Mouse (Mus musculus) c-Kit-positive CD71-negative TER-119-negative erythroid progenitor cells, embryonic 14.5 days (primary cell): Measurements from ENCODE around the gene Pth1r.

Source experiments
- DNase-seq: peaks from one replicate; pipeline ENCODE4 v3.0.0-alpha.2; 2013; ENCODE audit warnings: low read depth

The Pth1r gene

DNA sequence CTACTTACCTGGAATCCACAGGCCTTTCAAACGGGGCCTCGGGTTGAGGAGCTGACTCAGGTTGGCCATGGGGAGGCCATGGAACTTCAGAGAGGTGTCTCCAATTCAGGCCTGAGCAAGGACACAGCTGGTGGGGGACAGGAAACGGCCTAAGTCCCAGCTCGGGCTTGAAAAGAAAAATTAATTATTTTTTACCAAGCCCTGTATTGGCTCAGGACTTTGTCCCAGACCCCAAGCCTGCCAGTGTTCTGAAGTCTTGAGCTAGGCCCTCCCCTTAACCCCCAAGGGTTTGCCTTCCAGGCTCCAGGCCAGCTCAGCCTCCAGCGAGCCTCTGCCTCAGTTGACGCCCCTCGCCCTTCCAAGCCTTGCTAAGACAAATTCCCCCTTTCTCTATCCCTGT is at the start of gene Pth1r:
Gene Pth1r (minus strand): TSS at position 185 of the 400 bp plus-strand sequence.
- DNase-seq: no peak

DNA sequence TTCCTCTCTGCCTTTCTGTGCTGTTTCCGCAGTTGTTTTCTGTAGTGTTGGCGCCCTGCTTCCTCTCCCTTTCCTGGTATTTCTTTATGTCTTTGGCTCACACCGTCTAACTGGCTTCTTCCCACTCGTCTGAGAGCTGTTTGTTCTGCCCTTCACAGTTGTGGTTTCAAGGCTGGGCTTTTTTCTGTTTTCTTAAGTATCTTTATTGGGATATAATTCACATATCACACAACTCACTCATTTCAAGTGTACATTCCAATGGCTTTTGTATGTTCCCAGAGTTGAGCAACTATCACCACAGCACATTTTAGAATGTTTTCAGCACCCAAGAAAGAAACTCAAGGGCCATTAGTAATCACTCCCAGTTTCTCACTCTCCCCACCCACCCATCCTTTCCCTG is 43.5 kb upstream of the Pth1r start:
- no peak for DNase-seq

DNA sequence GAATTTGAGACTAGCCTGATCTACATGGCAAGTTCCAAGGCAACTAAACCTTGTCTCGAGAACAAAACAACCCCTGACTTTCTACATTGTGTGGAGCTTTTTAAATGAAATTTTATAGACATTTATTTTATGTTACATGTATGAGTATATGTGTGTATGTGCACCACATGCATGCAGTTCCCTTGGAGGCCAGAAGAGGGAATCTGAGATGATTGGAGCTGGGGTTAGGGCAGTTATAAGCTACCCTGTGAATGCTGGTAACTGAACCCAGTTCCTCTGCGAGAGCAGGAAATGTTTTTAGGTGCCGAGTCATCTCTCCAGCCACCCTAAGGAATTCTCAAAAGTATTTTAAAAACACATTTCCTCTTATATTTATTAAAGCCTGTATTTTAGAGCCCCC is 41.2 kb upstream of the Pth1r start:
- DNase-seq: no peak

DNA sequence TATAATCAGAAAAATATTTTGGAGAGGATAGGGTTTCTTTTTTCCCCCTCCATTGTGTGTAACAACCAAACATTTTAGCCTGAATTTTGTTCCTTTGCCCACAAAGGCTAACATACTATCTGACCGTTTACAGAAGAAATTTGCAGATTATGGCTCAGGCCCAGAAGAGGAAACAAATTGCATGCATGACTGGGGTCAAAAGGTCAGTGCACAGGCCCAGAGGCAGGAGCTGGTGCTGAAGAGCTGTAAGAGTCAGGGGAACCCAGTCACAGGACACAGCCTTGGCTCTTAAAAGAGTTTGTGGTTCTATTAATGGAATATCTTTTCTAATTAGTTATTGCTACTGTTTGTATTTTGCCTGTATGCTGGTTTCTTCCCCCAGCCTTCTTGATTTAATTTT is 36.7 kb upstream of the Pth1r start:
- DNase-seq: no peak

DNA sequence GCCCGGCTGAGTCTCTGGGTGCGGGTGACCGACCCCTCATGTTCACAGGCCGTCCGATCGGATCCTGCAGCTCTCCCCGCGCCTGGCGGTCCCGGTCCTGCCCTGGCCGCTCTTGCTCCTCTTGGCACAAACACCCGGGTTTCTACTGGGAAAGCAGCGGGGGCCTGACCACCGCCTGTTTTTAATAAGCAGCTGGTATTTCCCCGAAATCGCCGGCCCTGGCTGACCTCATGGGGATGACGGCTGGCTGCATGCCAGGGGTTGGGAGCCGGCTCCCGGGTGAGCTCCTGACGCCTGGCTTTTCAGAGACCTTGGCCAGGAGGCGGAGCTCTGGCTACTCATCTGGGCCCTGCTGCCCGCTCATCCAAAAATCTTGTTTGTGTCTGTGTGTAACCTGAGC is 34.8 kb upstream of the Pth1r start:
- no peak for DNase-seq

DNA sequence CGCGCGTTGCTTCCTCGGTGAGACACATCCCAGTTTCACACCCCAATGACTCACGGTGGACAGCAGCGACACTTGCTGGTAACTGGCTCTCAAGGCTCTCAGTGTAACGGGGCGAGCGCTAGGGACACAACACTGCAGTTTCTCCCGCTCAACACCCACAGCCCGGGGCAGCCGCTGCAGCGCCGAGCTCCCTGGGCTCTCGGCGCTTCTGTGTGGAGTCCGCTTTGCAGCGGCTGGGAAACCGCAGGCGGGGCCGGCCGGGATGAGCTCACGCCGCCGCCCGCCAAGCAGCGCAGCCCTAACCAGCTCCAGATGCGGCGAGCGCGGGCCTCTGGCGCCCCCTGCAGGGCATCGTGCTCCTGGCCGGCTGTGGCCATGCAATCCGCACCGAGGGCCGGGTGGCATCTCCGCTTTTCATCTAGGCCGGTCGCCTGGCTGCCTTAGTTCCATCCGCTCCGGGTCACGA is 34.3 kb upstream of the Pth1r start:
- DNase-seq: peak; percentile 82

DNA sequence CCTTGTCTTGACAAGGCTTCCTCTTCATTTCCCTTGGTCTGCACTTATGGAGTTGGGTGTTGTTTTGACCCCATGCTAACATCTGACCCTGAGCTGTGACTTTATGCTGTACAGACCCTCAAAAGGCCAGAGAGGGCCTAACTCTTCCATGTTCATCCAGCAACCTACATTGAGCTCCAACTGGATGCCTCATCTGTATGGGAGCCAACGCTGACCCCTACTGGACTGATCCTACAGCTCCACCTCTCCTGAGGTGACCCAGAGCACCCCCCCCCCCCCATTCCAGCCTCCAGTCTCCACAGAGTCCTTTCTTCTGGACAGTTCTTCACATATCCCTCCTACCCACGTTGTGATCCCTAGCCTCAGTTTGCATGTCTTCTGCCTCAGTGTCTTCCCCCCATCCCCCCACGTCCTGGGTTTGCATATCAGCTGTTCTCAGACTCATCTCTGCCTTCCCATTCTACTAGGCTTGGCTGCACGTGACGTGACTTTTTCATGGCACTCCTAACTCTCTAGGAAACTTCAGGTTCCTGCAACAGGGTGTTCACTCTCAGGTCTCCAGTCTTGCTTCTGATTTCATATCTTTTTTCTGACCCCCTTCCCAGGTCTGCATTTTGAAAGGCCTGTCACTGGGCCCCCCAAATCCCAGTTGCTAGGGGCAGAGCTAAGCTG is 32.4 kb upstream of the Pth1r start:
- peak; percentile 13 for DNase-seq

DNA sequence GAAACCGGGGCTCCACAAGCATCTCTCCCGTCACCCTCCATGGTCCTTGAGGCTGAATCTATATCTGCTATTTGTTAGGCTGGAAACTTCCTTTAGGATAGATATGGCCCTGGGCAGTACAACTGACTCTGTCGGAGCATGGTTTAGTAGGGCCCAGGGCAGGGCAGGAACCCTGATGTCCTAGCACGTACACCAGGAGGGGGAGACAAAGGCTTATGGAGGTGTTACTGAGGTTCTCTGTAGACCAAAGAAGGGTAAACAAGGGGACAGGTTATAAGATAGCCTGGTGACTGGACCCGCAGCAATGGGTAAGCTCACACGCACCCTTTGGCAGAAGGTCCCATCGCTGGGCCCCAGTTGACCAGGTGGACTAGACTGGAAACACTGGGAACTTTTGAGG is 31.6 kb upstream of the Pth1r start:
- no peak for DNase-seq

DNA sequence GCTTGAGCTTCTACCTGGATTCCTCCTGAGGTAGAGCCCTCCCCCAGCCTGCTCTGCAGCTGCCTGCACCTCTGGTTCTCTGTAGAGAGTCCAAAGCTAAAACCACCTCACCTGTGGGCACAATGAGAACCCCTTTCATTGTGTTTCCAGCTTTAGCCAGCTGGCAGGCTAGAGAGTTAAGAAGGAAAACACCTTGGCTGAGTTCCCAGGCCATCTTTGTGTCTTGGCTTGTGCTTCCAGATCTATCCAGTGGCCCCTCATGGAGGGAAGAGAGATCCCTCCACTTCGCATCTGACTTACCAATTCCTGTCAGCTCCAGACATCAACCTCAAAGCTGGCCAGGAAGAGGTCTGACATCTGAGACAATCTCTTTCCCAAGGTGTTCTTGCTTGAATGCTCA is 31.2 kb upstream of the Pth1r start:
- no peak for DNase-seq

DNA sequence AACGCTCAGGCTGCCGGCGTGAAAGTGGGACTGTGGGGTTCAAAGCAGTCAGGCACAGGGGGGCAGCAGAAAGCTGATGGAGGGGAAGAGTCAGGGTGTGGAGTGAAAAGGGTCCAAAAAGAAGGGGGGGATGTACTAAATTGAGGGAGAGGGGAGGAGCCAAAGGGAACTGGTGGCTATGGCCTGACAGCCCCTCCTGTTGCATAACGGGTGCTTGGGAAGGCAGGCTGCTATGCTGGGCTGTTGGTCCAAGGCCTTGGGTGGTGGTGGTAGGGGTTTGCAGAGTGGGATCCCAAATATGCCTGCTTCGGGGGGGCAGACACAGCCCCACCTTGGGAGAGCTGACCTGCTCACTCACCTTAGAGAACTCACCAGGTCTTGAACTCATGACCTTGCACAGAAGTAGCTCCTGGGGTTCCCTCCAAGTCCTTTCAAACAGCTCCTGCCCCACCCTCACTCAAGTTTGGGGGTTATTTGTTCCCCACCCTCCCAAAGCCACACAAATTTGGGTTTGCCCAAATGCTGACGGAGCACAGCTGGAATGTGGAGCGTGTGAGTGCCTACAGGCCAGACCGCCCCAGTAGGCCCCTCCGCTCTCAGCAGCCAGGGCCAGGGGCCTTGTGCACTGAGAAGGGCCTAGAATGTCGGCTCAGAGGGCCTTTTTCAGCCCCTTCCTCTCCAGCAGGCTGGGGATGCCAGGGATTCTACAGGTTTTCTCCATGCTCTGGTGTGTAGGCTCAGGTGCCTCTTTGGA is 28.5 kb upstream of the Pth1r start:
- no peak for DNase-seq

DNA sequence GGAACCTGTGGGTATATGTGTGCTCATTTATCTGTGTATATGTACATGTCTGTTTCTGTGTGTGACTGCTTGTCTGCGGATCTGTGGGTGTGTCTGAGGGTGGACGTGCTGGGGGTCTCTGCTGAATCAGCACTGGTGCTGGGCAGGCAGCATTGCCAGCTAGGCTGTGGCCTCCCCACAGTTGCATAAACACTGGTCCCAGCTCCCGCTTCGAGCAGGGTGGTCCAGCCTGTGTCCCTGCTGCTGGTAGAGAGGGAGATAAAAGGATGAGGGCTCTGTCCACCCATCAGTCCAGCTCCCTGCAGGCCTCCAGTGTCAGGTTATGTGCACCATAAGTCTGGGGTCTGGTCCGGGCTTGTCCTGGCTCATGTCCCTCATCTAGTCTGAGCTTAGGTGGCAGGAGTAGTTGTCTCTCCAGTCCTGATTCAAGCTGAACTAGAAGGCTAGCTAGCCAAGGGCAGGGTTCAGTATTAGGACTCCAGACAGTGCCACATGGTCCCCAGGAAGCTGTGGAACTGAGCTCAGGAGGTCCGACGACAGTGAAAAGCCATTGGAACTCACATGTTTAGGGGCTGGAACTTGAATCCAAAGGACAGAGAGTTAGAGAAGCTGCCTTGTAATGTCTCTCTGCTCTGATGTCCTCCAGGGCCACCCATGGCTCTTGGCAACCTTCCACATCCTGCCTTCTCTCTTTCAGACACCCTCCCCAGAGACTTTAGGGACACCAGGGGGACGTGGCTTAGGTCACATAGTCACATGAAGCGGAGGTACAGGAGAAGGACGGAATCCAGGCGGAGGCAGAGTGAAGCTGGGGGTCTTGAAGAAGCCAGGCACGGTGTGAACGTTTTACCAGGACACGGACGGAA is 27.7 kb upstream of the Pth1r start:
- DNase-seq: no peak

DNA sequence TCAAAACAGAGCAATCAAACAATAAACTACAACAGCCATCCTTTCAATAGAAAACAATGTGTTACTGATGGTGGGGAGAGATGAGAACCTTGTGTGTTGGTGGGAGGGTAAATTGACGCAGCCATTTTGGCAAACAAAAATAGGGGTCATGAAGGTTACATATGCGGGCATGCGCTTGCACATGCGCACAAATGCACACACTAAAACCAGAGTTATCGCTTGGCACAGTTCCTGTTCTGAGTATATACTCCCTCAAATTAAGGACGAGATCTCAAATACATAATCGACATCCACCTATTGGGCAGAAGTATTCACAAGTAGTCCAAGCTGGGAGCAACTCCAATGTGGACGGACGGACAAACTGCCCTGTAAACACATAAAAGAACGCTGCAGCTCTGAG is 25.4 kb upstream of the Pth1r start:
- DNase-seq: no peak

DNA sequence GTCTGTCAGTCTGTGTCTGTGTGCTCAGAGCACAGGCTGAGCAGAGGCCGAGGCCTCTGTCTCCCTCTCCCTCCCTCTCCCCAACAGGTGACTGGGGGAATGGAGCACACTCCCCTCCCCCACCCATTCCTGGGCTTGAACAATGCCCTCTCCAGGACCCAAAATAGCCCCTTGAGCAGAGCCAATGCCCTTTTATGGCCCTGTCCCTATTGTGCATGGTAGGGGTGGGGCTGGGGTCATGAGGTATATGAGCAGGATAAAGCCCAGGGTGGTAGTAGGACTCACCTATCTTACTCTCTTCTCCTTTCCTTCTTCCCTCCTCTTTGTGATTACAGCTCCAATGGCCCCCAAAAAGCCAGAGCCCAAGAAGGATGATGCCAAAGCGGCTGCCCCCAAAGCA is 16.5 kb upstream of the Pth1r start:
- DNase-seq: no peak

DNA sequence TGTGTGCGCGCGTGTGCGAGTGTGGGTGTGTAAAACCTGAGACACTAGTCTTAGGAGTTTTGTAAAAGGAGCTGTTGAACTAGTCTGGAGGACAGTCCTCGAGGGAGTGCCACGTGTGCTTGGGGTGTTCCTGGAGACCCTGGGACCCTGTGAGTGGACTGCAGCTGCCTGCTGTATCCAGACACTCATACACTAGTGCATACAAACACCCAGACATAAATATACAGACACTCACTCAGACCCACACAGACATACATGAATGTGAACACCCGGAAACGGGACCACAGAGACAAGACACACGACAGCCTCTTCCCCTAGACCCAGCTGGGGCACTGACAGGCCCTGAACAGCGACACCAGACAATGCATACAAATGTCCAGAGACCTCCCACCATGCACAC is 15.8 kb upstream of the Pth1r start:
- no peak for DNase-seq

DNA sequence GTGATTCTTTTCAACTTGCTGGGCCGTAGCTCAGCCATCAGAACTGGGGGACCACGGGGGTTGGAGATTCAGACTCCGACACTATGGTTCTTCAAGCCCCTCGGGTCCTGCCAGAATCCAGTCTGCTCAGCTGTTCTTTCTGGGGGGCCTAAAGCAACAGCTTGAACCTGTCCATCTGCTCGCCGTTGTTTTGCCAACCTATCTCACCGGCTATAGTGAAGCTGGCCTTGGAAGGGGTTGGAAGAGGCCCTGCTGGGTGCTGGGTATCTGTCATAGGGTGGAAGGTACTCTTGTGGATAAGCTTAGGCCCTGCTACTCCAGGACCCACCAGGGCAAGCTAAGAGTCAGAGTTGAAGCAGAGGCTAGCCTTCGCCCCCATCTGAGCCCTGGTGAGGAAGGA is 13.9 kb upstream of the Pth1r start:
- no peak for DNase-seq

DNA sequence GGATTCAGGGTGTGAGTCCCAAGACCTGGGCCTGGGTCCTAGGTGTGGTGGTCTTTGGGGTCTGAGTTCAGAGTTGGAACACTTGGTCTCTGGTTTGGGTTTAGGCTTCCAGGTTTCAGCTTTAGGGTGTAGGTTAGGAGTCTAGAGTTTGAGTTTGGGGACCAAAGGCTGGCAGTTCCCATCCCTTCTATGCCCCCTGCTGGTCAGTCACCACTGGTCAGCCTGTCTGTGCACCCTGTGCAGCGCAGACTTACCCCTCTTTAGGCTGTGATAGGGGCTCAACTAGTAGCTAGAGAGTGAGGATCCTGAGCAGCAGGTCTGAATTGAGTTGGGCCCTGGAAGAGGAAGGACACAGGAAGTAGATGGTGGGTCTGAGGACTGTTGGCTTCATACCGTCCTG is 12.3 kb upstream of the Pth1r start:
- DNase-seq: peak; percentile 34

DNA sequence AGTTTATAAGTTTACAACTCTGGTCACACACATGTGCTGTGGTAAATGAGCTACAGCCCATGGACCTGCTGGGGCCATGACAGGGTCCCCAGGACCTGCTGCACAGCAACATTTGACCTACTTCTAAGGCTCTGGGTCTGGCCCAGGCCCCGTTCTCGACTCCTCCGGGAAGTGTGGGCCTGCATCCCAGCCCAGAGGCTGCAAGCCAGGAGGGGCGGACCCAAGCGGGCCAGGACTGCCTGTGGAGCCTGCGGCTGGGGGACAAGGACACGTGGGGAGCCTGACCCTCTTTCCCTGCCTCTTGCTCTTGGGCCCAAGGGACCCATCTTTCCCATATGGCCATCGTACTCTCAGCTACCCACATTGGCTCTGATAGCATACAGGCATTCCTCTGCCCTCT is 11.7 kb upstream of the Pth1r start:
- DNase-seq: no peak

DNA sequence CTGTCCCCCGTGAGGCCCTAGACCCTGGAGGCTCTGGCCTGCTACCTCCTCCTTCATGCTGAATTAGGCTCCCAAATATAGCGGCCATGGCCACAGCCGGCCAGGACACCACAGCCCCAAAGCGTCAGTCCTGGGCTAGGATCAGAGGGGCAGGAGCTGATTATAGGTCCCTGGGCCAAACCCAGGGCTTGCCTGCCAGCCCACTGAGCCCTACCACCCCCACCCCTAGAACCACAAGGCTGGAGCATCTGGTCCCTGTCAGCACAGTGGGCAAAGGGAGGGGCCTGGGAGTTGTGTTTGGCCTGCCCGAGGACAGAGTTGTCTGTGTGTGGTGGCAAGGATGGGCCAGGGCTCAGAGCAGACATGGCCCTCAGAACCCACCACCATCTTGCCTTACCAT is 10.9 kb upstream of the Pth1r start:
- no peak for DNase-seq

DNA sequence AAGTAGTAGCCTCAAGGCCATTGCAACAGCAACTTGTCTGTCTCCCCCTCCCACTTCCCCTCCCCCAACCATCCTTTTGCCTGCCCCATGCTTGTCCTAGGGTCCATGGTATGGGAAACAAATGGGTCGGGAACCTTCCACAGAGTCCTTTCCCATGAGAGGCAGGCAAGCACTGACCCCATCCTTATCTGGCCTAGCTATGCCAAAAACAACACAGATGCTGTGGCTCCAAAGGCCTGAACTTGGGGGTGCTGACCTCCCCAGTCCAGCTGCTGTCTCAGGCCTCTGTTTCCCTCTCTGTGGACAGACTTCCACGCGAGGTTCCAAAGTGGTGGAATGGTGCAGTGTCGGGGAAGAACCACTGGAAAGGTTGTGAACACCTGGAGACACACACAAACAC is 6.8 kb upstream of the Pth1r start:
- DNase-seq: no peak

DNA sequence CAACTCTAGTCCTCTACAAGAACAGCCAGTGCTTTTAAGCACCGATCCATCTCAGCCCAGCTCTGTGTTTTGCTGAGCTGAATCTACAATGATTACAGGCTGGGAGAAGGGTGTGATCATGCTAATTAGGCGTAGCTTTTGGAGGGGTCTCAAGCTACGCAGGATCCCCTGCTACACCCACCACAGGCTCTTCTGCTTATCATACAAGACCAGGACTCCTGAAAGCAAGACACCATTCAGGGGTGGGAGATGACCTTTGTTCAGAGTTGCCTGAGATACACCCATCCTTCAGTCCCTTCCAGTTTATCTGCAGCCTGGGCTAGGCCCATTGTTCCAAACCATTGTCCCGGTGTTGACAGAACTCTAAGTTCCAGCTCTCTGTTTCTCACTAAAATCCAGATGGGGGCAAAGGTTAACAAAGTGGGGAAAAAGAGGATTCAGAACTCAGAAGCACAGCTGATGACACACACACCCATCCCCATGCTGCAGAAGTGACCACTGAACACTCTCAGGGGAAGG is 6.0 kb upstream of the Pth1r start:
- DNase-seq: no peak

DNA sequence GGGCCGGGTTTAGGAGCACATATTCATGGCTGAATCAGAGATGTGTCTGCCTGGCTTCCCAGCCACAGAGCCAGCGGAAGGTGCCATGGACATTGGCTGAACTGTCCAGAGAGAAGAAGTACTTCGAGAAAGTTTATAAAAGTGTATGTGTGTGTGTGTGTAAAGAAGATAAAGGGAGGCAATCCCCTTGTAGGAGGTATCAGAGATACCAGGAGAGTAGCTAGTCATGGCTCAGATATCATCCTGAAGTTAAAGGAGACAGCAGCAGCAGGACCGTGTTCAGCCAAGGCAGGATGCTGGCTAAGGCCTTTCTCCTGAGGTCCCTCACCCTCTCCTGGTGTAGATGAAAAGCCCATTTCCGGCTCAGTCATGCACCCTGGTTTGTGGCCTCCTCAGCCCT is 4.5 kb upstream of the Pth1r start:
- no peak for DNase-seq

DNA sequence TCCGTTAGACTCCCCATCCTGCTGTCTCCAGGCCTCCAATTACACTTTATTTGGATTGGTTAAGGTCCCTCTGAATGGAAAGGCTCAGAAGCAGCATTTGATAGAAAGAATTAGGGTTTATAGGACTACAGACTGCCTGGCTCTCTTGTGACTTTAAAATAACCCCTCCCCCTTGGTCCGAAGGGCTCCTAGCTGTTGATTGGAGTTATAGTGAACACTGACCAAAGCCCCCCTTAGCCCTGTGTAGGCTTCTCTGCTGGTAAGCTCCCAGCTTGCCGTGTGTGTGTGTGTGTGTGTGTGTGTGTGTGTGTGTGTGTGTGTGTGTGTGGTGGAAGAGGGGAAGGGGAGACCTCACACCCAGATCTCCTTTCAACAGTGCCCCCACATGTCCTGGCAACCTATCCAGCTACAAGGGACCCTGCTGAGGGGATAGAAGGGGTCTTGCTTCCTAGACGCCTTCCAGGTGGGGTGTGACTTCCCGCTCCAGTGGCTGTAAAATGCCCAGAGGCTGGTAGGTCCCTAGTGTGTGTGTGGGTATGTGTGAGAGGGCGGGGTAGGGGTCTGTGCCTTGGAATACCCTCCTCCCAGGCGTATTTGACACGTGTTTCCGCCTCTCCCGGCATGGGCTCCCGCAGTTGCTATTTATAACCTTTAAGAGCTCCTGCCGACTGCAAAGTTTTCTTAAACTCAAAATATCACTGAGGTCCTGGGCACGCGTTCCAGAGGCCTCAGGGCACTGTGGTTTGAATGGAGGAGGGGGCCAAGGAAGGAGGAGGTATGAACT is 3.7 kb upstream of the Pth1r start:
- no peak for DNase-seq
